ENCODE assay signal across 8 mouse cellular contexts in the genomic region with DNA sequence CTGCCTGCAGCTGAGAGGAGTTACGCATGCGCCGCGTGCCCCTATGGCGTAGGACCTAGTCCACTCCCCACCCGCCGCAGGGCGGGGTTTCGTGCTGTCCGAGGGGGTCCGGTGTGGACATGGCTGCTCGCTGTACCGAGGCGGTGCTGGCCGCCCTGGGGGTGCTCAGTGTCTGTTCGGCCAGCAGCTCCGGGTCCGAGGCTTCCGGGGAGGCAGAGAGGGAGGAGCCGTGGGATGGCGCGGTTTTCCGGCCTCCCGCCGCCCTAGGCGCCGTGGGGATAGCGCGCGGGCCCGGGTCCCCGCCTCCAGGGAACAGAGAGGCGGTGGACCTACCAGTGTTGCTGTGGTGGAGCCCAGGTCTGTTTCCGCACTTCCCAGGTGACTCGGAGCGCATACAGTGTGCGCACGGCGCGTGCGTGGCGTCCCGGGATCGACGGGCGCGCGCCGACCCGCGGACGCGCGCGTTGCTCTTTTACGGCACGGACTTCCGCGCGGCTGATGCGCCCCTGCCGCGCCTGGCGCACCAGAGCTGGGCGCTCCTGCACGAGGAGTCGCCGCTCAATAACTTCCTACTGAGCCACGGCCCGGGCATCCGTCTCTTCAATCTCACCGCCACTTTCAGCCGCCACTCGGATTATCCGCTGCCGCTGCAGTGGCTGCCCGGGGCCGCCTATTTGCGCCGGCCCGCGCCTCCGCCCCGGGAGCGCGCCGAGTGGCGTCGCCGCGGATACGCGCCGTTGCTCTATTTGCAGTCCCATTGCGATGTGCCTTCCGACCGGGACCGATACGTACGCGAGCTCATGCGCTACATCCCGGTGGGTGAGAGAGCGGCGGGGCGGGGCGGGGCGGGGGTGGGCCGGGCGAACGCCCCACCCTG. TPM values are rescaled to one million over a fixed set of nuclear protein-coding genes. Genes with fewer than 3 reads are reported as not detected.
DNase-seq lines count a peak whose midpoint lies in the region; ATAC-seq and TF ChIP-seq lines count a peak whose summit lies in the region.

A gene (plus strand): TSS at position 85 of the 877 bp plus-strand sequence.

- TF ChIP-seq POLR2A in myocyte (IDR thresholded peaks at IDR 0.05; ENCODE audit: insufficient read length, low read depth), result peak; percentile 84

- H3K27ac ChIP-seq in heart, embryonic 12.5 days (ENCODE audit: poor library complexity, severe bottlenecking), result peak within 1 kb of the TSS; percentile 99
- peak within 1 kb of the TSS; percentile 99 for H3K27ac ChIP-seq in kidney, postnatal 0 days
- peak within 1 kb of the TSS; percentile 97 for H3K27ac ChIP-seq in liver, embryonic 11.5 days (ENCODE audit: low read depth, low read length)

- under 1% methylated on average over 110 of the region's 111 CpGs for WGBS in heart, embryonic 12.5 days
- WGBS in kidney, postnatal 0 days, result under 1% methylated on average over 97 of the region's 111 CpGs
- WGBS in liver, embryonic 11.5 days, result under 1% methylated on average over 111 of the region's 111 CpGs

- peak within 1 kb of the TSS; percentile 97 for H3K9ac ChIP-seq in heart, embryonic 12.5 days
- H3K9ac ChIP-seq in kidney, postnatal 0 days (ENCODE audit: low read depth, low read length), result peak within 1 kb of the TSS; percentile 92
- peak within 1 kb of the TSS; percentile 89 for H3K9ac ChIP-seq in liver, embryonic 11.5 days (ENCODE audit: low read depth, low read length)

- peaks cover 56% of the 10 kb centered on the region for H3K4me1 ChIP-seq in erythroblast, embryonic 14.5 days (ENCODE audit: control insufficient read depth)
- peaks cover 53% of the 10 kb centered on the region for H3K4me1 ChIP-seq in heart, embryonic 12.5 days (replicated peaks)
- peaks cover 24% of the 10 kb centered on the region; the same call in 1 of the 2 replicates for H3K4me1 ChIP-seq in kidney, postnatal 0 days (replicated peaks; ENCODE audit: insufficient read depth, low read length)
- H3K4me1 ChIP-seq in liver, embryonic 11.5 days (replicated peaks; ENCODE audit: control insufficient read depth, insufficient read depth, low read length), result peaks cover 44% of the 10 kb centered on the region

- H3K4me2 ChIP-seq in heart, embryonic 12.5 days, result peak within 1 kb of the TSS; percentile 88
- peak within 1 kb of the TSS; percentile 85 for H3K4me2 ChIP-seq in kidney, postnatal 0 days (ENCODE audit: low read length)
- H3K4me2 ChIP-seq in liver, embryonic 11.5 days, result peak within 1 kb of the TSS; percentile 74
- H3K4me2 ChIP-seq in myocyte (ENCODE audit: low read depth), result peak within 1 kb of the TSS; percentile 90

- H3ac ChIP-seq in myocyte (ENCODE audit: control insufficient read depth, insufficient read length), result peak within 1 kb of the TSS; percentile 99

- TF ChIP-seq CTCF in kidney, postnatal 0 days (IDR thresholded peaks at IDR 0.05; ENCODE audit: low read depth), result no peak

- no peaks in the 10 kb centered on the region for H3K27me3 ChIP-seq in erythroblast, embryonic 14.5 days (ENCODE audit: control insufficient read depth)
- no peaks in the 10 kb centered on the region for H3K27me3 ChIP-seq in heart, embryonic 12.5 days (replicated peaks)
- H3K27me3 ChIP-seq in kidney, postnatal 0 days (ENCODE audit: insufficient read depth, low read length), result no peaks in the 10 kb centered on the region
- H3K27me3 ChIP-seq in liver, embryonic 11.5 days (replicated peaks; ENCODE audit: control insufficient read depth, insufficient read depth, low read length), result no peaks in the 10 kb centered on the region
- H3K27me3 ChIP-seq in myocyte (ENCODE audit: control insufficient read depth, insufficient read depth, insufficient read length), result no peaks in the 10 kb centered on the region

- DNase-seq in CD4-positive helper T cell, adult 2 months (ENCODE audit: low read depth, low spot score), result peak; percentile 95
- peak; percentile 67 for DNase-seq in brain, embryonic 18.5 days (ENCODE audit: low read depth, low spot score)
- peak; percentile 95 for DNase-seq in kidney, postnatal 0 days (ENCODE audit: low spot score)
- DNase-seq in liver, embryonic 11.5 days (ENCODE audit: low spot score), result peak; percentile 87
- peak; percentile 83 to 91 for DNase-seq in spleen, postnatal 4 days (ENCODE audit: low spot score in 2 of 2)

- peak; percentile 89 for ATAC-seq in heart, embryonic 12.5 days (ENCODE audit: insufficient number of reproducible peaks, low FRiP score)
- ATAC-seq in kidney, postnatal 0 days (replicated peaks; ENCODE audit: low FRiP score, low read depth), result peak; percentile 92
- ATAC-seq in liver, embryonic 11.5 days (replicated peaks; ENCODE audit: low FRiP score), result peak; percentile 87

- peak within 1 kb of the TSS; percentile 95 for H3K4me3 ChIP-seq in erythroblast, embryonic 14.5 days (replicated peaks)
- peak within 1 kb of the TSS; percentile 96 for H3K4me3 ChIP-seq in heart, embryonic 12.5 days
- peak within 1 kb of the TSS; percentile 92 for H3K4me3 ChIP-seq in kidney, postnatal 0 days (replicated peaks; ENCODE audit: low read depth, low read length)
- peak within 1 kb of the TSS; percentile 73 for H3K4me3 ChIP-seq in liver, embryonic 11.5 days (ENCODE audit: low read depth, low read length)
- H3K4me3 ChIP-seq in myocyte, result peak within 1 kb of the TSS; percentile 40

- peaks cover 48% of the 10 kb centered on the region for H3K79me2 ChIP-seq in myocyte (ENCODE audit: control insufficient read depth, insufficient read depth)

- H3K9me3 ChIP-seq in erythroblast, embryonic 14.5 days (ENCODE audit: control insufficient read depth, low read length), result no peaks in the 10 kb centered on the region
- H3K9me3 ChIP-seq in heart, embryonic 12.5 days (replicated peaks), result no peaks in the 10 kb centered on the region
- no peaks in the 10 kb centered on the region for H3K9me3 ChIP-seq in kidney, postnatal 0 days (replicated peaks; ENCODE audit: low read length)
- no peaks in the 10 kb centered on the region for H3K9me3 ChIP-seq in liver, embryonic 11.5 days (ENCODE audit: control insufficient read depth, low read length)

- peaks cover 74% of the 10 kb centered on the region for H3K36me3 ChIP-seq in erythroblast, embryonic 14.5 days (ENCODE audit: control insufficient read depth)
- H3K36me3 ChIP-seq in heart, embryonic 12.5 days, result peaks cover 64% of the 10 kb centered on the region
- H3K36me3 ChIP-seq in kidney, postnatal 0 days (ENCODE audit: insufficient read depth, low read length), result peaks cover 39% of the 10 kb centered on the region
- H3K36me3 ChIP-seq in liver, embryonic 11.5 days (ENCODE audit: control insufficient read depth, insufficient read depth, low read length), result peaks cover 38% of the 10 kb centered on the region
- peaks cover 37% of the 10 kb centered on the region for H3K36me3 ChIP-seq in myocyte (ENCODE audit: control insufficient read depth, insufficient read depth)

TF ChIP-seq in myocyte, 11 proteins besides CTCF, POLR2A, EP300 and RAD21:
- TF ChIP-seq MYOG (IDR thresholded peaks at IDR 0.05; ENCODE audit: control insufficient read depth in 1 of 3, insufficient read depth in 1 of 3, insufficient read length in 2 of 3, low read depth in 2 of 3), result peak in 1 of 3 experiments; percentile 1
- no peak for TF ChIP-seq MAX (IDR thresholded peaks at IDR 0.05; ENCODE audit: low read depth)
- no peak for TF ChIP-seq CEBPB (IDR thresholded peaks at IDR 0.05; ENCODE audit: insufficient read depth, poor library complexity, severe bottlenecking)
- TF ChIP-seq TCF12 (IDR thresholded peaks at IDR 0.05; ENCODE audit: insufficient read depth, poor library complexity, severe bottlenecking), result no peak
- TF ChIP-seq POLR2AphosphoS2 (IDR thresholded peaks at IDR 0.05; ENCODE audit: insufficient read length, low read depth), result peak; percentile 91
- no peak for TF ChIP-seq TCF3 (IDR thresholded peaks at IDR 0.05; ENCODE audit: insufficient read length, low read depth)
- no peak for TF ChIP-seq USF1 (IDR thresholded peaks at IDR 0.05; ENCODE audit: low read depth)
- peak in 1 of 3 experiments; percentile 20 for TF ChIP-seq MYOD1 (IDR thresholded peaks at IDR 0.05; ENCODE audit: control insufficient read depth in 1 of 3, insufficient read length in 2 of 3, low read depth in 2 of 3)
- no peak for TF ChIP-seq SRF (IDR thresholded peaks at IDR 0.05; ENCODE audit: control insufficient read depth, insufficient read length, low read depth)

RNA-seq across cellular contexts. Expression of the gene that starts here (rescaled TPM):
- 0.37 TPM in 2 replicates for polyA plus RNA-seq in erythroblast, embryonic 14.5 days (2012)
- polyA plus RNA-seq in heart, embryonic 12.5 days (2016; fragmentation: Nextera tagmentation; extraction: Ambion mirVana), result 20.4 and 21.2 TPM in 2 replicates
- polyA plus RNA-seq in kidney, postnatal 0 days (2015; fragmentation: Nextera tagmentation; extraction: Ambion mirVana), result 21.6 and 22.4 TPM in 2 replicates
- 14.2 and 14.9 TPM in 2 replicates for polyA plus RNA-seq in liver, embryonic 11.5 days (2014; fragmentation: Nextera tagmentation; extraction: Ambion mirVana)
- polyA plus RNA-seq in myocyte (2012; fragmentation: generic; extraction: Trizol), result 7.2 TPM

Comparison
In these comparisons a context has a peak if more than half of its experiments do, and no peak if none do; other contexts are left out.
1. Peak in every context shown above with its lines: DNase-seq, ATAC-seq, H3K4me3 ChIP-seq and H3K27ac ChIP-seq.
2. H3K4me3 ChIP-seq: peak in every context shown above with its lines; median percentile 96 in heart, embryonic 12.5 days; 95 in erythroblast, embryonic 14.5 days; 92 in kidney, postnatal 0 days; 73 in liver, embryonic 11.5 days; 40 in myocyte.